8 mouse cellular contexts compared by ENCODE assay signal in the genomic region with DNA sequence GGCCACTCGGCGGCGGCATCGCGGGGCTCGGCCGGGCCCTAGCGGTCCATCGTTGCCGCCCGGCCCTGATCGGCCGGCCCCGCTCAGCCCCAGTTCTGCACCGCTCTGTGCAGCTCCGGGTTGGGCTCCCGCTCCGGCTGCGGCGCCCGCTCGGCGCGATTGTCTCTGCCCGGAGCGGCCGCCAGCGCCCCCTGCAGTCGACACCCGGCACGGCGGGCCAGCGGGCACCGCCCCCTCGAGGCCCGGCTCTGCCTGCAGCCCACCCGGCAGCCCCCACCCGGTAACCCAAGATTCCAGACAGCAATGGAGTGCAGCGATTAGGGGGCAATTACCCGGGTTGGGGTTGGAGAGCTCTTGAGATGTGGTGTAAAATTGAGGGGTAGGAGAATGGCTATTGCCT. TPM values are rescaled to one million over a fixed set of nuclear protein-coding genes. Genes with fewer than 3 reads are reported as not detected.
DNase-seq lines count a peak whose midpoint lies in the region; ATAC-seq lines count a peak whose summit lies in the region.

A gene (minus strand): TSS at position 186 of the 400 bp plus-strand sequence.

- WGBS in embryonic facial prominence, embryonic 13.5 days = under 1% methylated on average over 40 of the region's 40 CpGs
- under 1% methylated on average over 38 of the region's 40 CpGs for WGBS in kidney, embryonic 16.5 days
- under 1% methylated on average over 40 of the region's 40 CpGs for WGBS in liver, embryonic 13.5 days (ENCODE audit: insufficient replicate concordance)

- peaks cover 47% of the 10 kb centered on the region for H3K4me1 ChIP-seq in embryonic facial prominence, embryonic 13.5 days
- peaks cover 37% of the 10 kb centered on the region for H3K4me1 ChIP-seq in kidney, embryonic 16.5 days (ENCODE audit: insufficient read depth, low read length)
- peaks cover 29% of the 10 kb centered on the region for H3K4me1 ChIP-seq in liver, embryonic 13.5 days (replicated peaks)

- H3K27me3 ChIP-seq in embryonic facial prominence, embryonic 13.5 days = peaks cover 12% of the 10 kb centered on the region
- H3K27me3 ChIP-seq in kidney, embryonic 16.5 days (ENCODE audit: insufficient read depth, low read length) = no peaks in the 10 kb centered on the region
- H3K27me3 ChIP-seq in liver, embryonic 13.5 days = peaks cover 90% of the 10 kb centered on the region

- H3K36me3 ChIP-seq in embryonic facial prominence, embryonic 13.5 days = peaks cover 14% of the 10 kb centered on the region
- peaks cover 5% of the 10 kb centered on the region; the same call in 1 of the 2 replicates for H3K36me3 ChIP-seq in kidney, embryonic 16.5 days (ENCODE audit: insufficient read depth, low read length)
- no peaks in the 10 kb centered on the region for H3K36me3 ChIP-seq in liver, embryonic 13.5 days

- peak within 1 kb of the TSS; percentile 98 for H3K9ac ChIP-seq in embryonic facial prominence, embryonic 13.5 days
- peak within 1 kb of the TSS; percentile 98 for H3K9ac ChIP-seq in kidney, embryonic 16.5 days (replicated peaks; ENCODE audit: low read length)
- peak within 1 kb of the TSS; percentile 72 for H3K9ac ChIP-seq in liver, embryonic 13.5 days

- peak; percentile 63 to 80 for DNase-seq in CD8-positive naive resting alpha-beta T cell, adult 2 months (ENCODE audit: low read depth in 2 of 2, low spot score in 2 of 2)
- DNase-seq in adrenal gland, postnatal 25 days = peak; percentile 84
- peak; percentile 50 to 58 for DNase-seq in heart, adult 9 months (ENCODE audit: low spot score in 2 of 2)
- DNase-seq in liver, embryonic 13.5 days = peak; percentile 48
- DNase-seq in natural killer cell, adult 2 months (ENCODE audit: low spot score in 2 of 2) = peak; percentile 52 to 70
- peak; percentile 84 for DNase-seq in thymus, postnatal 14 days

- peak within 1 kb of the TSS; percentile 95 for H3K27ac ChIP-seq in embryonic facial prominence, embryonic 13.5 days
- H3K27ac ChIP-seq in kidney, embryonic 16.5 days (ENCODE audit: low read length) = peak within 1 kb of the TSS; percentile 91
- H3K27ac ChIP-seq in liver, embryonic 13.5 days = peak within 1 kb of the TSS; percentile 53

- peak within 1 kb of the TSS; percentile 93 for H3K4me3 ChIP-seq in embryonic facial prominence, embryonic 13.5 days
- peak within 1 kb of the TSS; percentile 89 for H3K4me3 ChIP-seq in kidney, embryonic 16.5 days (ENCODE audit: low read length)
- peak within 1 kb of the TSS; percentile 65 for H3K4me3 ChIP-seq in liver, embryonic 13.5 days (replicated peaks)

- no peaks in the 10 kb centered on the region for H3K9me3 ChIP-seq in embryonic facial prominence, embryonic 13.5 days
- H3K9me3 ChIP-seq in kidney, embryonic 16.5 days (ENCODE audit: low read length) = no peaks in the 10 kb centered on the region
- no peaks in the 10 kb centered on the region for H3K9me3 ChIP-seq in liver, embryonic 13.5 days (replicated peaks)

- peak; percentile 67 for ATAC-seq in embryonic facial prominence, embryonic 13.5 days (ENCODE audit: insufficient number of reproducible peaks, insufficient read depth, low FRiP score, low TSS enrichment, low read depth)
- peak; percentile 75 for ATAC-seq in kidney, embryonic 16.5 days (ENCODE audit: low FRiP score, low TSS enrichment)
- peak; percentile 74 for ATAC-seq in liver, embryonic 13.5 days (ENCODE audit: low read depth)

- H3K4me2 ChIP-seq in embryonic facial prominence, embryonic 13.5 days = peak within 1 kb of the TSS; percentile 84
- peak within 1 kb of the TSS; percentile 80 for H3K4me2 ChIP-seq in kidney, embryonic 16.5 days (replicated peaks; ENCODE audit: low read depth, low read length)
- H3K4me2 ChIP-seq in liver, embryonic 13.5 days = peak within 1 kb of the TSS; percentile 85

RNA-seq across cellular contexts. Expression of the gene that starts here (rescaled TPM):
- total RNA-seq in adrenal gland, postnatal 25 days (2021) = 4.3 and 8.7 TPM in 2 replicates
- polyA plus RNA-seq in embryonic facial prominence, embryonic 13.5 days (2015; fragmentation: Nextera tagmentation; extraction: Ambion mirVana) = 8.1 and 8.2 TPM in 2 replicates
- polyA plus RNA-seq in kidney, embryonic 16.5 days (2015; fragmentation: Nextera tagmentation; extraction: Ambion mirVana) = 5.3 and 5.8 TPM in 2 replicates
- polyA plus RNA-seq in liver, embryonic 13.5 days (2015; fragmentation: Nextera tagmentation; extraction: Ambion mirVana) = 0.25 and 0.41 TPM in 2 replicates

Comparison
In these comparisons a context has a peak if more than half of its experiments do, and no peak if none do; other contexts are left out.
1. Peak in every context shown above with its lines: DNase-seq, ATAC-seq, H3K4me3 ChIP-seq and H3K27ac ChIP-seq.
2. Peak in DNase-seq, ATAC-seq, H3K4me3 ChIP-seq, H3K27ac ChIP-seq, H3K9ac ChIP-seq and H3K4me2 ChIP-seq in liver, embryonic 13.5 days; RNA of the gene not detected or under 1 TPM.